Mouse (Mus musculus) stomach, embryonic 15.5 days (tissue): Measurements from ENCODE around the gene E330034G19Rik. TPM values are rescaled to one million over a fixed set of nuclear protein-coding genes. Genes with fewer than 3 reads are reported as not detected.
"Not testable (repeated sequence)": the region's sequence is repeated elsewhere in the genome, so short reads cannot be mapped to it uniquely, and the experiment has no call there.

Source experiments
- ATAC-seq: fragments of 200-750 bp; cut with Nextera tagmentation; 2 replicates; pipeline ENCODE4 v1.8.0; 2017; ENCODE audit warnings: low read depth, moderate number of reproducible peaks, moderate TSS enrichment; ENCODE audit not compliant: insufficient read depth, low FRiP score
- H3K27ac ChIP-seq: fragments of 300-500 bp; sonication (generic); 2 replicates; pipeline ENCODE4 v1.5.1; 2015; ENCODE audit warnings: mild to moderate bottlenecking, inconsistent platforms
- H3K27me3 ChIP-seq: fragments of 300-500 bp; sonication (generic); replicated peaks from 2 replicates; pipeline ENCODE4 v1.6.1; 2015; ENCODE audit warnings: inconsistent platforms
- H3K36me3 ChIP-seq: fragments of 300-500 bp; sonication (generic); 2 replicates; pipeline ENCODE4 v1.6.1; 2015; ENCODE audit warnings: inconsistent platforms
- H3K4me1 ChIP-seq: fragments of 300-500 bp; sonication (generic); 2 replicates; pipeline ENCODE4 v1.6.1; 2015; ENCODE audit warnings: inconsistent platforms
- H3K4me2 ChIP-seq: fragments of 300-500 bp; sonication (generic); 2 replicates; pipeline ENCODE4 v1.6.1; 2015; ENCODE audit warnings: mild to moderate bottlenecking, inconsistent platforms
- H3K4me3 ChIP-seq: fragments of 300-500 bp; sonication (generic); replicated peaks from 2 replicates; pipeline ENCODE4 v1.5.1; 2015; ENCODE audit warnings: inconsistent platforms
- H3K9ac ChIP-seq: fragments of 300-500 bp; sonication (generic); 2 replicates; pipeline ENCODE4 v1.6.1; 2015; ENCODE audit warnings: inconsistent platforms
- H3K9me3 ChIP-seq: fragments of 300-500 bp; sonication (generic); 2 replicates; pipeline ENCODE4 v1.6.1; 2016; ENCODE audit warnings: inconsistent platforms
- WGBS: fragments of 180-500 bp; shearing (Covaris S2); methylation state at CpG from one replicate; pipeline ENCODE4 v1.1.7; 2015; 5-methylcytosine and 5-hydroxymethylcytosine counted together
- polyA plus RNA-seq: library from polyadenylated mRNA; unstranded; fragments of >200 nt; fragmentation: Nextera tagmentation; extraction: Ambion mirVana; gene quantifications from 2 replicates; pipeline ENCODE4 v1.2.1, GENCODE M21; 2015

Gene E330034G19Rik
- polyA plus RNA-seq, 1 experiment from 2014 or later, result not detected

GRCm38 (mm10) chr14:24273575-24273974 is 19.4 kb upstream of the E330034G19Rik start:
- H3K4me2 ChIP-seq, result no peak overlapping the region
- H3K27me3 ChIP-seq, result no peaks in the 10 kb centered on the region
- no peak overlapping the region for H3K9ac ChIP-seq
- 41% methylated on average over 2 of the region's 2 CpGs for WGBS
- no peaks in the 10 kb centered on the region for H3K9me3 ChIP-seq
- no peak overlapping the region for H3K27ac ChIP-seq
- H3K4me3 ChIP-seq, result no peak overlapping the region
- no peaks in the 10 kb centered on the region for H3K36me3 ChIP-seq
- H3K4me1 ChIP-seq, result no peaks in the 10 kb centered on the region
- ATAC-seq, result peak; percentile 2; the same call in 1 of the 2 replicates

DNA sequence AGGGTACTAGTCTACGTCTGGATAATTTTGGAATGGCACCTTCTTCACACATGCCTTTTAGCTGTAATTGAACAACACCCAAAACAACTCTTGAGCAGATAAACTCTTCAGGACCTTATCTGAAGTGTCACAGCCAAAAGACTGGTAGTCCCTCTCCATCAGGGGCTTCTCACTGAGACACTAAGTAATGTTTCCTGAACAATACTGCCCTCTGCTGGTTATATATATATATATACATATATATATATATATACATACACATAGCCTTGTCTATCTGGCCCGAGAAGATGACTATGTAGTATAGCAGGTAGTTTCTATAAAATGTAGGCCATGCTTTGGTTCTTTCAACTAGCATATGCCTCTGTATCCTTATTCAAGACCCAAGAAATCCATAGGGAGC is 17.5 kb upstream of the E330034G19Rik start:
- H3K4me2 ChIP-seq, result no peak overlapping the region
- H3K9me3 ChIP-seq, result no peaks in the 10 kb centered on the region
- no peak for ATAC-seq
- no peak overlapping the region for H3K4me3 ChIP-seq
- WGBS, result 40% methylated on average over 2 of the region's 2 CpGs
- H3K27ac ChIP-seq, result no peak overlapping the region
- no peaks in the 10 kb centered on the region for H3K27me3 ChIP-seq
- H3K9ac ChIP-seq, result no peak overlapping the region
- H3K4me1 ChIP-seq, result no peaks in the 10 kb centered on the region
- no peaks in the 10 kb centered on the region for H3K36me3 ChIP-seq

DNA sequence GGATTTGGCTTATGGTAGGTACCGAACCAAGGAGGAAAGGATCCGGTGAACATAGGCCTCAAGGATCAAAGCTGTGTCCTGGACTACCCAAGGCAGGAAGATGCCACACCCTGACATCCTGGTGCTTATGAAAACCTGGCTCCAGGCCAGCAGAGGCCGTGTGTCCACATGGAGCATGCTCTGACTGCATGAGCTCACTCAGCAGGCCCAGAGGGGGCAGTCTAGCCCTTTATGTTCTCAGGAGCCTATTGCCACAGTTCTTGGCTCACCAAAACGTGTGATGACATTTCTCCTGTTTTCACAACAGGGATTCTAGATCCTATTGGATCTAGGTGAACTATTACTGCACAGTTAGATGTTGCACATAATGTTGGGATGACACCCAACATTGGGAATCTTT is 11.7 kb upstream of the E330034G19Rik start:
- Histone ChIP-seq H3K4me1 (no peaks in the 10 kb centered on the region), H3K4me2 (no peak overlapping the region), H3K27ac (no peak overlapping the region), H3K9me3 (no peaks in the 10 kb centered on the region), H3K36me3 (no peaks in the 10 kb centered on the region), H3K27me3 (no peaks in the 10 kb centered on the region), H3K4me3 (no peak overlapping the region), H3K9ac (no peak overlapping the region)
- WGBS, result 64% methylated on average over 4 of the region's 4 CpGs
- ATAC-seq, result no peak

- Histone ChIP-seq H3K27me3 (no peaks in the 10 kb centered on the region), H3K9me3 (no peaks in the 10 kb centered on the region), H3K4me1 (no peaks in the 10 kb centered on the region), H3K9ac (no peak overlapping the region), H3K36me3 (no peaks in the 10 kb centered on the region), H3K27ac (no peak overlapping the region), H3K4me2 (no peak overlapping the region), H3K4me3 (no peak overlapping the region)
- ATAC-seq, result no peak
- 70% methylated on average over 3 of the region's 3 CpGs for WGBS
Measured at GRCm38 (mm10) chr14:24282276-24282675, 10.7 kb upstream of the E330034G19Rik start.

GRCm38 (mm10) chr14:24286136-24286535 is 6.9 kb upstream of the E330034G19Rik start:
- H3K27ac ChIP-seq, result no peak overlapping the region
- 62% methylated on average over 4 of the region's 4 CpGs for WGBS
- H3K9ac ChIP-seq, result no peak overlapping the region
- H3K36me3 ChIP-seq, result no peaks in the 10 kb centered on the region
- H3K4me2 ChIP-seq, result no peak overlapping the region
- no peaks in the 10 kb centered on the region for H3K9me3 ChIP-seq
- H3K27me3 ChIP-seq, result no peaks in the 10 kb centered on the region
- H3K4me1 ChIP-seq, result no peaks in the 10 kb centered on the region
- no peak overlapping the region for H3K4me3 ChIP-seq
- ATAC-seq, result no peak

DNA sequence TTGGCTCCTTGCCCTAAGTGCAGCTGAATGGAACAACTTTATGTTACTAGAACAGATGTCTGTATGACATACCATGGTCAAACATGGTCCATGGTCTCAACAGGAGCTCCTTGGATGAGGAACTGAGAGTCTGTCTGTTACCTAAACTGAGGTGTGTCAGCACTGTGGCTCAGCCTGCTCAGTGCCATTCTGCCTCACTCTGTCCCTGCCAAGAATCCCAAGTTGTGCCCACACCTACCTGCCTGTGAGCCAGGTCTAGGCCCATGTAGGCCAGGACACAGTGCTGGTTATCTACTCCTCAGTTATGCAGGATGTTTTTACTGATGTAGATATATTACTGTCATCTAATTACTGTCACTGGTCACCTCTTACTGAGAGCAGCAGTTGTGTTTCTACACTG is 2.3 kb upstream of the E330034G19Rik start:
- H3K9ac ChIP-seq, result no peak overlapping the region
- no peaks in the 10 kb centered on the region for H3K9me3 ChIP-seq
- no peak overlapping the region for H3K4me2 ChIP-seq
- no peak overlapping the region for H3K27ac ChIP-seq
- H3K4me1 ChIP-seq, result no peaks in the 10 kb centered on the region
- no peak for ATAC-seq
- H3K4me3 ChIP-seq, result no peak overlapping the region
- no peaks in the 10 kb centered on the region for H3K36me3 ChIP-seq
- no peaks in the 10 kb centered on the region for H3K27me3 ChIP-seq

GRCm38 (mm10) chr14:24293631-24294030 is 617 bp downstream of the E330034G19Rik start:
- ATAC-seq, result no peak
- H3K27me3 ChIP-seq, result no peaks in the 10 kb centered on the region
- H3K9ac ChIP-seq, result no peak overlapping the region
- WGBS, result 68% methylated on average over 5 of the region's 5 CpGs
- H3K4me2 ChIP-seq, result no peak overlapping the region
- H3K36me3 ChIP-seq, result no peaks in the 10 kb centered on the region
- no peak overlapping the region for H3K27ac ChIP-seq
- no peaks in the 10 kb centered on the region for H3K9me3 ChIP-seq
- no peak overlapping the region for H3K4me3 ChIP-seq
- H3K4me1 ChIP-seq, result no peaks in the 10 kb centered on the region

DNA sequence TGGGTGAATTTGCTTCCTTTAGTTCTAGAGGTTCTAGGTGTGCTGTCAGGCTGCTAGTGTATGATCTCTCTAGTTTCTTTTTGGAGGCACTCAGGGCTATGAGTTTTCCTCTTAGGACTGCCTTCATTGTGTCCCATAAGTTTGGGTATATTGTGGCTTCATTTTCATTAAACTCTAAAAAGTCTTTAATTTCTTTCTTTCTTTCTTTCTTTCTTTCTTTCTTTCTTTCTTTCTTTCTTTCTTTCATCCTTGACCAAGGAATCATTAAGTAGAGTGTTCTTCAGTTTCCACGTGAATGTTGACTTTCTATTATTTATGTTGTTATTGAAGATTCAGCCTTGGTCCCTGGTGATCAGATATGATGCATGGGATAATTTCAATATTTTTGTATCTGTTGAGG is 9.1 kb downstream of the E330034G19Rik start:
- H3K4me3 ChIP-seq, H3K27me3 ChIP-seq, H3K9ac ChIP-seq, ATAC-seq, H3K4me1 ChIP-seq, H3K9me3 ChIP-seq, H3K4me2 ChIP-seq, H3K27ac ChIP-seq, H3K36me3 ChIP-seq: not testable (repeated sequence)
- WGBS, result 77% methylated on average over 1 of the region's 1 CpGs

GRCm38 (mm10) chr14:24306667-24307066 is 13.7 kb downstream of the E330034G19Rik start:
- Histone ChIP-seq H3K4me2 (no peak overlapping the region), H3K4me1 (no peaks in the 10 kb centered on the region), H3K27ac (no peak overlapping the region), H3K4me3 (no peak overlapping the region), H3K9ac (no peak overlapping the region), H3K36me3 (no peaks in the 10 kb centered on the region), H3K27me3 (no peaks in the 10 kb centered on the region), H3K9me3 (no peaks in the 10 kb centered on the region)
- WGBS, result 63% methylated on average over 6 of the region's 6 CpGs
- ATAC-seq, result no peak

- 62% methylated on average over 1 of the region's 1 CpGs for WGBS
- ATAC-seq, result no peak
- H3K27me3 ChIP-seq, result no peaks in the 10 kb centered on the region
- no peak overlapping the region for H3K27ac ChIP-seq
- H3K4me3 ChIP-seq, result no peak overlapping the region
- no peaks in the 10 kb centered on the region for H3K9me3 ChIP-seq
- no peak overlapping the region for H3K9ac ChIP-seq
- no peaks in the 10 kb centered on the region for H3K4me1 ChIP-seq
- H3K4me2 ChIP-seq, result no peak overlapping the region
- H3K36me3 ChIP-seq, result no peaks in the 10 kb centered on the region
Measured at GRCm38 (mm10) chr14:24307146-24307545, 14.1 kb downstream of the E330034G19Rik start.

- Histone ChIP-seq H3K27ac (no peak overlapping the region), H3K4me3 (no peak overlapping the region), H3K9me3 (no peaks in the 10 kb centered on the region), H3K4me1 (no peaks in the 10 kb centered on the region), H3K9ac (no peak overlapping the region), H3K27me3 (no peaks in the 10 kb centered on the region), H3K36me3 (no peaks in the 10 kb centered on the region), H3K4me2 (no peak overlapping the region)
- 30% methylated on average over 3 of the region's 3 CpGs for WGBS
- ATAC-seq, result no peak
Measured at GRCm38 (mm10) chr14:24311110-24311509, 18.1 kb downstream of the E330034G19Rik start.

- ATAC-seq, H3K27ac ChIP-seq, H3K27me3 ChIP-seq, H3K4me2 ChIP-seq, H3K4me3 ChIP-seq, H3K9me3 ChIP-seq, H3K9ac ChIP-seq, H3K4me1 ChIP-seq, H3K36me3 ChIP-seq: not testable (repeated sequence)
- WGBS, result 65% methylated on average over 3 of the region's 3 CpGs
Measured at GRCm38 (mm10) chr14:24347007-24347406, 54.0 kb downstream of the E330034G19Rik start.

- Histone ChIP-seq H3K4me2 (no peak overlapping the region), H3K27ac (no peak overlapping the region), H3K27me3 (no peaks in the 10 kb centered on the region), H3K4me1 (no peaks in the 10 kb centered on the region), H3K9me3 (no peaks in the 10 kb centered on the region), H3K36me3 (no peaks in the 10 kb centered on the region), H3K4me3 (no peak overlapping the region), H3K9ac (no peak overlapping the region)
- ATAC-seq, result no peak
- WGBS, result 66% methylated on average over 22 of the region's 22 CpGs
Measured at GRCm38 (mm10) chr14:24358295-24358951, 65.4 kb downstream of the E330034G19Rik start.
